In genomic region chr15:77356248-77356810, GRCm38 (mm10) we compare ENCODE assay signal across 7 mouse cellular contexts. TPM values are rescaled to one million over a fixed set of nuclear protein-coding genes. Genes with fewer than 3 reads are reported as not detected.
DNase-seq lines count a peak whose midpoint lies in the region; ATAC-seq and TF ChIP-seq lines count a peak whose summit lies in the region.

No protein-coding gene starts in this region.

- ATAC-seq in lung, embryonic 14.5 days (ENCODE audit: insufficient read depth), result no peak
- no peak for ATAC-seq in inflammation-experienced regulatory T-cells, adult 6 months

- peak overlapping the region; percentile 10; the same call in 1 of the 2 replicates for H3K4me3 ChIP-seq in lung, embryonic 14.5 days (ENCODE audit: low read depth, low read length)
- H3K4me3 ChIP-seq in embryonic fibroblast, embryonic 13.5 days (ENCODE audit: insufficient read depth, low read length), result no peak overlapping the region
- peak overlapping the region; percentile 39 for H3K4me3 ChIP-seq in olfactory bulb, adult 2 months (ENCODE audit: insufficient read depth, low read depth, low read length)

- no peaks in the 10 kb centered on the region for H3K9me3 ChIP-seq in lung, embryonic 14.5 days (ENCODE audit: low read depth, low read length)

- no peak overlapping the region for H3K27ac ChIP-seq in lung, embryonic 14.5 days (ENCODE audit: low read depth)
- H3K27ac ChIP-seq in embryonic fibroblast, embryonic 13.5 days (ENCODE audit: insufficient read depth, low read length), result 0 out of 2 replicates have a peak overlapping the region, but pooled peaks have one; percentile 28
- H3K27ac ChIP-seq in olfactory bulb, adult 2 months (ENCODE audit: insufficient read depth, low read depth, low read length), result peak overlapping the region; percentile 75

- TF ChIP-seq CTCF in lung, embryonic 14.5 days (IDR thresholded peaks at IDR 0.05; ENCODE audit: low read depth), result no peak
- TF ChIP-seq CTCF in embryonic fibroblast, embryonic 13.5 days (IDR thresholded peaks at IDR 0.05; ENCODE audit: borderline replicate concordance, insufficient read depth, low read length), result no peak
- TF ChIP-seq CTCF in olfactory bulb, adult 2 months (IDR thresholded peaks at IDR 0.05; ENCODE audit: insufficient read depth, low read depth, low read length), result no peak

- TF ChIP-seq POLR2A in embryonic fibroblast, embryonic 13.5 days (IDR thresholded peaks at IDR 0.05; ENCODE audit: low read depth, low read length), result no peak
- TF ChIP-seq POLR2A in olfactory bulb, adult 2 months (IDR thresholded peaks at IDR 0.05; ENCODE audit: insufficient read depth, low read depth, low read length), result no peak

- peak; percentile 34 for DNase-seq in lung, embryonic 14.5 days
- DNase-seq in lung, postnatal 14 days, result no peak
- DNase-seq in left cerebral cortex, postnatal 36 days (ENCODE audit: low spot score in 2 of 2), result peak; percentile 65 to 74
- DNase-seq in gastrocnemius, postnatal 10 days, result no peak

- WGBS in lung, embryonic 14.5 days, result 4% methylated on average over 11 of the region's 11 CpGs
- WGBS in olfactory bulb, adult 2 months, result 12% methylated on average over 11 of the region's 11 CpGs

- intact Hi-C loops in left cerebral cortex, postnatal 36 days (cut with DNase I), result loop anchor here (5.0 kb wide), 1 partner anchor 384 kb away; no protein-coding TSS in a partner anchor

- peak overlapping the region; percentile 48 for H3K4me2 ChIP-seq in lung, embryonic 14.5 days

- peak overlapping the region; percentile 10; the same call in 1 of the 2 replicates for H3K9ac ChIP-seq in lung, embryonic 14.5 days

- H3K36me3 ChIP-seq in lung, embryonic 14.5 days (ENCODE audit: insufficient read depth), result no peaks in the 10 kb centered on the region

- no peaks in the 10 kb centered on the region for H3K27me3 ChIP-seq in lung, embryonic 14.5 days (ENCODE audit: insufficient read depth, low read length)

- H3K4me1 ChIP-seq in lung, embryonic 14.5 days (ENCODE audit: insufficient read depth), result 0 out of 2 replicates have a peak, but pooled peaks cover 7% of the 10 kb centered on the region
- H3K4me1 ChIP-seq in embryonic fibroblast, embryonic 13.5 days (ENCODE audit: control insufficient read depth, insufficient read depth, low read length), result peaks cover 14% of the 10 kb centered on the region
- peaks cover 39% of the 10 kb centered on the region for H3K4me1 ChIP-seq in olfactory bulb, adult 2 months (ENCODE audit: control insufficient read depth, insufficient read depth, low read length)

RNA-seq across cellular contexts. Expression of gene Apol7a, which starts 42.6 kb away (rescaled TPM):
- not detected in 2 replicates for polyA plus RNA-seq in lung, embryonic 14.5 days (2014; fragmentation: Nextera tagmentation; extraction: Ambion mirVana)
- polyA plus RNA-seq in embryonic fibroblast, embryonic 13.5 days (2011; ENCODE audit: insufficient read length, low read depth, missing spikeins), result 0.76 and 1.3 TPM in 2 replicates
- under 1 TPM; 0.39 to 0.50 TPM for total RNA-seq in left cerebral cortex, postnatal 36 days (2021)
- not detected in 2 replicates for polyA plus RNA-seq in olfactory bulb, adult 2 months (2012; ENCODE audit: insufficient read depth, insufficient read length, low replicate concordance, missing spikeins)
- polyA plus RNA-seq in inflammation-experienced regulatory T-cells, adult 6 months (2017; shearing (Covaris generic)), result not detected
- total RNA-seq in gastrocnemius, postnatal 10 days (2021), result under 1 TPM; 0.14 to 0.29 TPM

RNA-seq across cellular contexts. Expression of gene Rbfox2, which starts 49.5 kb away (rescaled TPM):
- 51.9 and 55.8 TPM in 2 replicates for polyA plus RNA-seq in lung, embryonic 14.5 days (2014; fragmentation: Nextera tagmentation; extraction: Ambion mirVana)
- polyA plus RNA-seq in embryonic fibroblast, embryonic 13.5 days (2011; ENCODE audit: insufficient read length, low read depth, missing spikeins), result 228 and 253 TPM in 2 replicates
- 100 to 1,000 TPM; 217 to 276 TPM for total RNA-seq in left cerebral cortex, postnatal 36 days (2021)
- polyA plus RNA-seq in olfactory bulb, adult 2 months (2012; ENCODE audit: insufficient read depth, insufficient read length, low replicate concordance, missing spikeins), result 46.1 TPM in 1 of 2 replicates, not detected in the other
- not detected for polyA plus RNA-seq in inflammation-experienced regulatory T-cells, adult 6 months (2017; shearing (Covaris generic))
- 100 to 1,000 TPM; 219 to 240 TPM for total RNA-seq in gastrocnemius, postnatal 10 days (2021)

RNA-seq across cellular contexts. Expression of gene Apol9a, which starts 54.6 kb away (rescaled TPM):
- not detected in 2 replicates for polyA plus RNA-seq in lung, embryonic 14.5 days (2014; fragmentation: Nextera tagmentation; extraction: Ambion mirVana)
- polyA plus RNA-seq in embryonic fibroblast, embryonic 13.5 days (2011; ENCODE audit: insufficient read length, low read depth, missing spikeins), result 3.9 and 5.5 TPM in 2 replicates
- total RNA-seq in left cerebral cortex, postnatal 36 days (2021), result under 1 TPM in 1 of 2 experiments, not detected in 1; 0.25 TPM
- not detected in 2 replicates for polyA plus RNA-seq in olfactory bulb, adult 2 months (2012; ENCODE audit: insufficient read depth, insufficient read length, low replicate concordance, missing spikeins)
- 10 to 100 TPM in 1 of 3 experiments, 1 to 10 TPM in 1, under 1 TPM in 1; 0.49 to 10.2 (median 6.8) TPM for polyA plus RNA-seq in inflammation-experienced regulatory T-cells, adult 6 months (2017; shearing (Covaris generic))
- total RNA-seq in gastrocnemius, postnatal 10 days (2021), result not detected

Comparison
In these comparisons a context has a peak if more than half of its experiments do, and no peak if none do; other contexts are left out.
1. DNase-seq: peak in lung, embryonic 14.5 days (single experiment) and left cerebral cortex, postnatal 36 days (2 of 2); none in lung, postnatal 14 days (single experiment) and gastrocnemius, postnatal 10 days (single experiment).
2. RNA of gene Rbfox2, which starts 49.5 kb away (polyA plus RNA-seq): 228 to 253 TPM in embryonic fibroblast, embryonic 13.5 days, 51.9 to 55.8 TPM in lung, embryonic 14.5 days and 46.1 TPM in olfactory bulb, adult 2 months; not detected in inflammation-experienced regulatory T-cells, adult 6 months; every median in the first group is over 10 times any median in the second.